Mouse (Mus musculus): Measurements from ENCODE around the gene Rnf141. TPM values are rescaled to one million over a fixed set of nuclear protein-coding genes. Genes with fewer than 3 reads are reported as not detected.

The Rnf141 gene
- total and polyA plus RNA-seq, 2 experiments from 2014 or later: 28.5 to 133 TPM

DNA sequence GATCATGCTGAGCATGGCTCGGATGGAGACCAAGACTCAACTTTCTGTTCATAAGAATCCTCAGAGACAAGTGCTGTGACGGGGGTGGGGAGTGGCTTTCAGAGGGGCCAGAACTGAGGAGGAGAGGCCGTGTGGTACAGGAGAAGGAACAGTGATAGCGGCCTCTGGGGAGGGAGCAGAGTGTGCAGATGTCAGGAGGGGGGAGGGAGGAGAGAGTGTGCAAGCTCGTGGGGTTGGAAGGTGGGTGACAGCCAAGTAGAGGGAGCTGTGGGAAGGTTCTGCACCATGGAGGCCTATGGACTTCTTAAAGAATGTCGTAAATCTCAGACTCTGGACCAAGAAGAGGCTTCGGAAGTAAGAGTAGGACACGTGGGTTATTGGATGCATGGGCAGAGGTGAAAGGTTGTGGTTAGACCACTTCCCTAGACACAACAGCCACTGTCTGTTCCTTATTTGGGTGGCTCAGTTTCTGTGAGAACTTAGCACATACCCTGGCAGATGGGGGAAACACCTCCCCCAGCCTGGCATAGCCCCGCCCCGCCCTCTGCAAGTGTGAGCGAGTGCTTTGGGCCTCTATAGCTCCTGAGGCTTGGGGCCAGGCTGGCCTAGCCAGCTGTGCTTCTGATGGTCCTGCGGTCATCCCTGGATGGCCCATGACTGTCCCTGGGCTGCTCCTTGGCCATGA lies 47.7 kb downstream of the Rnf141 start:
- Histone ChIP-seq H3K4me1 (ENCODE audit: insufficient read depth, low read length) (no peaks in the 10 kb centered on the region), H3K9ac (replicated peaks; ENCODE audit: low read length, poor library complexity, severe bottlenecking) (no peak overlapping the region), H3K4me2 (ENCODE audit: low read depth, low read length, poor library complexity, severe bottlenecking) (no peak overlapping the region), H3K4me3 (ENCODE audit: low read depth, low read length) (no peak overlapping the region), H3K9me3 (ENCODE audit: low read length) (no peaks in the 10 kb centered on the region), H3K27ac (ENCODE audit: low read depth, low read length) (no peak overlapping the region), H3K36me3 (ENCODE audit: insufficient read depth, low read length) (peaks cover 4% of the 10 kb centered on the region; the same call in 1 of the 2 replicates), H3K27me3 (ENCODE audit: insufficient read depth, low read length) (no peaks in the 10 kb centered on the region)
- TF ChIP-seq CTCF (IDR thresholded peaks at IDR 0.05): no peak
- 77% methylated on average over 12 of the region's 12 CpGs for WGBS
- ATAC-seq (ENCODE audit: low FRiP score) (no peak), DNase-seq (ENCODE audit: low spot score) (no peak)

DNA sequence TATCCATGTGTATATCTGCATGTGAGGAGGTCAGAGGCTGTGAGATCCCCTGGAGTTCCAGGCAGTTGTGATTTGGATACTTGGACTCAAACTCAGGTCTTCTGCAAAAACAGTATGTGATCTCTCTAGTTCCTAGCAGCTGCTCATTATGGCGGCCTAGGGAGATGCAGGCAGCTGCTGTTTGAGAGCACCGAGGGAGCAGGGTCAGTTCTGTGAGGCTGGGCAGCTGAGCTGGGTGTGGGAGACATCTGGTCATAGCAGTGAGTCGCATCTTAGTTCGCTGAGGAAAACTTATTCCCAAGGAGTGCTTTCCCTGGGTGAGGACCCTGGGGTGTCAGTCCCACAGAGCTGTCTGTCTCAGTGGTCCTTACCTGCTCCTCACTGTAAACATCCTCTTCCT lies 49.5 kb downstream of the Rnf141 start:
- no peak for DNase-seq (ENCODE audit: low spot score)
- Histone ChIP-seq H3K4me3 (ENCODE audit: low read depth, low read length) (no peak overlapping the region), H3K9me3 (ENCODE audit: low read length) (no peaks in the 10 kb centered on the region), H3K4me1 (ENCODE audit: insufficient read depth, low read length) (no peaks in the 10 kb centered on the region), H3K4me2 (ENCODE audit: low read depth, low read length, poor library complexity, severe bottlenecking) (no peak overlapping the region), H3K27me3 (ENCODE audit: insufficient read depth, low read length) (no peaks in the 10 kb centered on the region), H3K36me3 (ENCODE audit: insufficient read depth, low read length) (peaks cover 4% of the 10 kb centered on the region; the same call in 1 of the 2 replicates), H3K27ac (ENCODE audit: low read depth, low read length) (no peak overlapping the region), H3K9ac (replicated peaks; ENCODE audit: low read length, poor library complexity, severe bottlenecking) (no peak overlapping the region)
- TF ChIP-seq CTCF (IDR thresholded peaks at IDR 0.05): no peak
- WGBS: 74% methylated on average over 4 of the region's 4 CpGs
- ATAC-seq (ENCODE audit: low FRiP score): no peak

DNA sequence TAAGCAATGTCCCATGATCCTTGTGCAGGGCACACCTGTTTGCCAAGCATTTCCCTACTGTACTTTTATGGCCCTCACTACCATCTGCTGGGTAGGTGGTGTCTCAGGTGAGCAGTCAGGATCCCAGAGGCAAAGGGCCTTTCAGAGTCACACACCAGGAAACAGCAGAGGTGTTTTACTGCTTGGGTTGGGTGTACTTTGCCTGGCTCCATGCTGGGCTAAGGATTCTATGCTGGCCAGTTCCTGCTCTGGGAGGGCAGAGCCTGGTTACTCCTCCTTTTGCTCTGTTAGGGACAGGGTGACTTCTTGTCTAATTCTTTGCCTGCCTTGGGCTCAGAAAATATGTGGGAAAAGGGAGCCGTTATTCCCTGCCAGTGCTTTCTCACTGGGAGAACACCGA lies 51.4 kb downstream of the Rnf141 start:
- WGBS: 93% methylated on average over 2 of the region's 2 CpGs
- no peak for ATAC-seq (ENCODE audit: low FRiP score)
- no peak overlapping the region for H3K4me3 ChIP-seq (ENCODE audit: low read depth, low read length)
- H3K9me3 ChIP-seq (ENCODE audit: low read length): no peaks in the 10 kb centered on the region
- H3K9ac ChIP-seq (replicated peaks; ENCODE audit: low read length, poor library complexity, severe bottlenecking): no peak overlapping the region
- H3K27me3 ChIP-seq (ENCODE audit: insufficient read depth, low read length): no peaks in the 10 kb centered on the region
- TF ChIP-seq CTCF (IDR thresholded peaks at IDR 0.05): no peak
- H3K4me2 ChIP-seq (ENCODE audit: low read depth, low read length, poor library complexity, severe bottlenecking): no peak overlapping the region
- no peak for DNase-seq (ENCODE audit: low spot score)
- peaks cover 4% of the 10 kb centered on the region for H3K36me3 ChIP-seq (ENCODE audit: insufficient read depth, low read length)
- no peaks in the 10 kb centered on the region for H3K4me1 ChIP-seq (ENCODE audit: insufficient read depth, low read length)
- no peak overlapping the region for H3K27ac ChIP-seq (ENCODE audit: low read depth, low read length)

DNA sequence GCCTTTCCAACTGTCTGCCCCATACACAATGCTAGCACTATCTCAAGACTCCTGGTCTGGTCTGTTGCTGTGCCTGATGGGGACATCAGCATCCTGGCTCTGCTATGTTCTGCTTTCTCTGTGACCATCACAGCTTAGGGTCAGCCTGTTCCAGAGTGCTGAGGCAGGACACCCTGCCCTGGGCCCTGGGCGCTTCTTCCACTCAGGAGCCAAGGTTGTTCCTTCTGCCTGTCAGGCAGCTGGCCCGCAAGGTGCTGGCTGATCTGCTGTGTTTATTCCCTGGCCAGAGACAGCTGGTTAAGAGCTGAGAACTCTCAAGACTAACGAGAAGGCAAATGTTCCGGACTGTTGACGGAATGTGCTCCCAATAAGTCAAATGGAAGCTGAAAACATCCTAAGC lies 52.1 kb downstream of the Rnf141 start:
- Histone ChIP-seq H3K4me1 (ENCODE audit: insufficient read depth, low read length) (no peaks in the 10 kb centered on the region), H3K27me3 (ENCODE audit: insufficient read depth, low read length) (no peaks in the 10 kb centered on the region), H3K27ac (ENCODE audit: low read depth, low read length) (no peak overlapping the region), H3K4me2 (ENCODE audit: low read depth, low read length, poor library complexity, severe bottlenecking) (no peak overlapping the region), H3K4me3 (ENCODE audit: low read depth, low read length) (no peak overlapping the region), H3K9ac (replicated peaks; ENCODE audit: low read length, poor library complexity, severe bottlenecking) (no peak overlapping the region), H3K36me3 (ENCODE audit: insufficient read depth, low read length) (peaks cover 4% of the 10 kb centered on the region), H3K9me3 (ENCODE audit: low read length) (no peaks in the 10 kb centered on the region)
- TF ChIP-seq CTCF (IDR thresholded peaks at IDR 0.05): no peak
- DNase-seq (ENCODE audit: low spot score) (no peak), ATAC-seq (ENCODE audit: low FRiP score) (no peak)
- WGBS: 91% methylated on average over 5 of the region's 5 CpGs

DNA sequence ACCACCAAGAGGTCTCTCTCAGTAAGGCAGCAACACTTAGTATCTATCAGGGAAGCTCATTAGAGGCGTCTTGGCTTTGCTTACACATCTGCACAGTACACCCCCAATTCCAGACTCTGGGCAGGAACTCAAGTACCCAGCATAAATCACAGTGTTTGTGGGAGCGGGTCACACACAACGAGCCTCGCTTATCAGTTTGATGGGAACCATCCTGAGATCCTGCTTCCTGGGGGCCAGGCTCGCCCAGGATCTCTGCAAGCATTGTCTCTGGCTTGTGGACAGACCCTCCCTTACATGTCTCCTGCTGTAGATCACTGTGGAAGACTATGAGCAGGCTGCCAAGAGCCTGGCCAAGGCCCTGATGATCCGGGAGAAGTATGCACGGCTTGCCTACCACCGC lies 53.4 kb downstream of the Rnf141 start:
- Histone ChIP-seq H3K27me3 (ENCODE audit: insufficient read depth, low read length) (no peaks in the 10 kb centered on the region), H3K27ac (ENCODE audit: low read depth, low read length) (no peak overlapping the region), H3K9me3 (ENCODE audit: low read length) (no peaks in the 10 kb centered on the region), H3K9ac (replicated peaks; ENCODE audit: low read length, poor library complexity, severe bottlenecking) (no peak overlapping the region), H3K4me1 (ENCODE audit: insufficient read depth, low read length) (no peaks in the 10 kb centered on the region), H3K4me2 (ENCODE audit: low read depth, low read length, poor library complexity, severe bottlenecking) (no peak overlapping the region), H3K4me3 (ENCODE audit: low read depth, low read length) (no peak overlapping the region), H3K36me3 (ENCODE audit: insufficient read depth, low read length) (peaks cover 4% of the 10 kb centered on the region)
- TF ChIP-seq CTCF (IDR thresholded peaks at IDR 0.05): no peak
- ATAC-seq (ENCODE audit: low FRiP score): no peak
- DNase-seq (ENCODE audit: low spot score): no peak
- 95% methylated on average over 8 of the region's 8 CpGs for WGBS

DNA sequence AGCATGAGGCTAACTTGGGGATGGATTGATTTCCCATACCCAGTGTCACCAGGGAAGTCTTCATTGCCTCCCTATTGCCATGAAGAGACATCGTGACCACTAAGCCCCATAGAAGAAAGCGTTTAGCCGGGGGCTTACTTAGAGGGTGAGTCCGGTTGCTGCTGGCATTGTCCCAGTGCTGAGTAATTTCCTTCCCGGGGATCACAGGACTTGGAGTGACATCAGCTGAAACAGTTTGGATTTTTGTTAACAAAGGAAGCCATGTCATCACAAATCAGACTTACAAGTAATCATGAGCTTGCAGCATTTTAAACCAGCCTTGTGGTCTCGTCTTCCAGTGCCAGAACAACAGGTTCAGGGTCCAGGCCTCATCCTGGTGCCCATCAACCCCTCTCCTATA lies 56.9 kb downstream of the Rnf141 start:
- WGBS: 64% methylated on average over 6 of the region's 6 CpGs
- DNase-seq (ENCODE audit: low spot score) (no peak), ATAC-seq (ENCODE audit: low FRiP score) (no peak)
- Histone ChIP-seq H3K4me2 (ENCODE audit: low read depth, low read length, poor library complexity, severe bottlenecking) (no peak overlapping the region), H3K4me1 (ENCODE audit: insufficient read depth, low read length) (no peaks in the 10 kb centered on the region), H3K27me3 (ENCODE audit: insufficient read depth, low read length) (no peaks in the 10 kb centered on the region), H3K36me3 (ENCODE audit: insufficient read depth, low read length) (peaks cover 4% of the 10 kb centered on the region), H3K9me3 (ENCODE audit: low read length) (no peaks in the 10 kb centered on the region), H3K4me3 (ENCODE audit: low read depth, low read length) (no peak overlapping the region), H3K27ac (ENCODE audit: low read depth, low read length) (no peak overlapping the region), H3K9ac (replicated peaks; ENCODE audit: low read length, poor library complexity, severe bottlenecking) (no peak overlapping the region)
- TF ChIP-seq CTCF (IDR thresholded peaks at IDR 0.05): no peak

Measured in midbrain, postnatal 0 days (tissue).